Mouse (Mus musculus): ENCODE results near the gene Tsen54.

Gene Tsen54

GRCm38 (mm10) chr11:115800981-115801380 is 13.5 kb upstream of the Tsen54 start:
- in situ Hi-C loops (cut with MboI; ENCODE audit: unreplicated experiment in 2 of 2), result loop anchor here in 1 of 2 experiments (25.0 kb wide), 1 partner anchor 439 kb away; the partner anchor contains the start of gene Hid1

GRCm38 (mm10) chr11:115803072-115803709 is 11.3 kb upstream of the Tsen54 start:
- in situ Hi-C loops (cut with MboI; ENCODE audit: unreplicated experiment in 2 of 2), result loop anchor here in 1 of 2 experiments (25.0 kb wide), 1 partner anchor 441 kb away; the partner anchor contains the start of gene Hid1

GRCm38 (mm10) chr11:115805005-115805404 is 9.5 kb upstream of the Tsen54 start:
- in situ Hi-C loops (cut with MboI; ENCODE audit: unreplicated experiment in 2 of 2), result loop anchor here in 1 of 2 experiments (25.0 kb wide), 1 partner anchor 443 kb away; the partner anchor contains the start of gene Hid1

- in situ Hi-C loops (cut with MboI; ENCODE audit: unreplicated experiment in 2 of 2), result loop anchor here in 1 of 2 experiments (25.0 kb wide), 1 partner anchor 444 kb away; the partner anchor contains the start of gene Hid1
Observed at GRCm38 (mm10) chr11:115806154-115806553, 8.4 kb upstream of the Tsen54 start.

- in situ Hi-C loops (cut with MboI; ENCODE audit: unreplicated experiment in 2 of 2), result loop anchor here in 1 of 2 experiments (25.0 kb wide), 1 partner anchor 445 kb away; the partner anchor contains the start of gene Hid1
Observed at GRCm38 (mm10) chr11:115807306-115807705, 7.2 kb upstream of the Tsen54 start.

- in situ Hi-C loops (cut with MboI; ENCODE audit: unreplicated experiment in 2 of 2), result loop anchor here in 1 of 2 experiments (25.0 kb wide), 1 partner anchor 446 kb away; the partner anchor contains the start of gene Hid1
Observed at GRCm38 (mm10) chr11:115807971-115808370, 6.6 kb upstream of the Tsen54 start.

- in situ Hi-C loops (cut with MboI; ENCODE audit: unreplicated experiment in 2 of 2), result loop anchor here in 1 of 2 experiments (25.0 kb wide), 1 partner anchor 447 kb away; the partner anchor contains the start of gene Hid1
Observed at GRCm38 (mm10) chr11:115808696-115809310, 5.7 kb upstream of the Tsen54 start.

GRCm38 (mm10) chr11:115809311-115809781 is 5.2 kb upstream of the Tsen54 start:
- in situ Hi-C loops (cut with MboI; ENCODE audit: unreplicated experiment in 2 of 2), result loop anchor here in 1 of 2 experiments (25.0 kb wide), 1 partner anchor 447 kb away; the partner anchor contains the start of gene Hid1

GRCm38 (mm10) chr11:115810377-115810776 is 4.1 kb upstream of the Tsen54 start:
- in situ Hi-C loops (cut with MboI; ENCODE audit: unreplicated experiment in 2 of 2), result loop anchor here (5.0 to 25.0 kb wide), 9 partner anchors 88 to 448 kb away; partner anchors contain the start of genes Hid1 (in 1 of the 2) and Mif4gd (in 1 of the 2)

GRCm38 (mm10) chr11:115811381-115812093 is 3.0 kb upstream of the Tsen54 start:
- in situ Hi-C loops (cut with MboI; ENCODE audit: unreplicated experiment in 2 of 2), result loop anchor here (5.0 to 25.0 kb wide), 9 partner anchors 89 to 449 kb away; partner anchors contain the start of genes Hid1 (in 1 of the 2) and Mif4gd (in 1 of the 2)

- in situ Hi-C loops (cut with MboI; ENCODE audit: unreplicated experiment in 2 of 2), result loop anchor here (5.0 to 25.0 kb wide), 9 partner anchors 90 to 450 kb away; partner anchors contain the start of genes Hid1 (in 1 of the 2) and Mif4gd (in 1 of the 2)
Observed at GRCm38 (mm10) chr11:115812095-115812494, 2.4 kb upstream of the Tsen54 start.

GRCm38 (mm10) chr11:115812533-115813420 is 1.7 kb upstream of the Tsen54 start:
- in situ Hi-C loops (cut with MboI; ENCODE audit: unreplicated experiment in 2 of 2), result loop anchor here (5.0 to 25.0 kb wide), 9 partner anchors 90 to 450 kb away; partner anchors contain the start of genes Hid1 (in 1 of the 2) and Mif4gd (in 1 of the 2)

- in situ Hi-C loops (cut with MboI; ENCODE audit: unreplicated experiment in 2 of 2), result loop anchor here (5.0 to 25.0 kb wide), 9 partner anchors 91 to 451 kb away; partner anchors contain the start of genes Hid1 (in 1 of the 2) and Mif4gd (in 1 of the 2)
Observed at GRCm38 (mm10) chr11:115813507-115814296, 822 bp upstream of the Tsen54 start, which contains the start of gene Caskin2. Gene Caskin2 (minus strand): TSS chr11:115813639.

- in situ Hi-C loops (cut with MboI; ENCODE audit: unreplicated experiment in 2 of 2), result loop anchor here in 1 of 2 experiments (10.0 to 25.0 kb wide), 3 partner anchors 173 to 455 kb away; partner anchors contain the start of genes Hid1 and Mif4gd
Observed at GRCm38 (mm10) chr11:115817331-115817730, 2.8 kb downstream of the Tsen54 start.

- in situ Hi-C loops (cut with MboI; ENCODE audit: unreplicated experiment in 2 of 2), result loop anchor here in 1 of 2 experiments (10.0 to 25.0 kb wide), 3 partner anchors 175 to 458 kb away; partner anchors contain the start of genes Hid1 and Mif4gd
Observed at GRCm38 (mm10) chr11:115819915-115820623, 5.5 kb downstream of the Tsen54 start.

GRCm38 (mm10) chr11:115821001-115821400 is 6.5 kb downstream of the Tsen54 start:
- in situ Hi-C loops (cut with MboI; ENCODE audit: unreplicated experiment in 2 of 2), result loop anchor here in 1 of 2 experiments (25.0 kb wide), 1 partner anchor 459 kb away; the partner anchor contains the start of gene Hid1

Measured in v-Abl transformed pro-B cells (cell line).